ENCODE assay signal across 24 mouse cellular contexts in the genomic region with DNA sequence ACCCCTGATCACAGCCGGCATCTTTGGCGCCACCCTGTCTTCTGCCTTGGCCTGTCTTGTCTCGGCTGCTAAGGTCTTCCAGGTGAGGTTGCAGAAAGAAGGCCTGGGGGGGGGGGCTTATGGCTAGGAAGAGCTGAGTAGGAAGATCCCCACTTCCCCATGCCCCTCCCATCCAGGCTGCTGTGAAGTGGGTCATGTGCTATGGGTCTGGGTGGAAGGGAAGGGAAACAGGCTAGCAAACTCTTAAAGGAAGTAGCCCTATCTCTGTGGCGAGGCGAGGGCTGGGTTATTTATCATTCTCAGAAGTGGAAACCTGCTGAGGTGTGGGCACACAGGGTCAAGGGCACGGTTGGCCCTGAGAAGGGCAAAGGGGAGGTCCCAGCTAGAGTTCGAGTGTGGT. TPM values are rescaled to one million over a fixed set of nuclear protein-coding genes. Genes with fewer than 3 reads are reported as not detected.
A peak's percentile ranks its signal among the peaks of the same experiment; 100 is the strongest.
DNase-seq lines count a peak whose midpoint lies in the region; ATAC-seq and TF ChIP-seq lines count a peak whose summit lies in the region.
"Had no signal": no experiment of that assay in that cellular context is flagged by ENCODE, and none has a peak within 500 bp of the region (broad histone marks: within the 10 kb centered on the region; RNA-seq: fewer than 3 reads in every experiment).

No protein-coding gene starts in this region.

- no peak overlapping the region for H3K9ac ChIP-seq in intestine, postnatal 0 days (ENCODE audit: low read depth, low read length)
- no peak overlapping the region for H3K9ac ChIP-seq in intestine, embryonic 15.5 days
- no peak overlapping the region for H3K9ac ChIP-seq in heart, adult 2 months (ENCODE audit: low read depth, low read length)
- H3K9ac ChIP-seq: embryonic facial prominence, embryonic 12.5 days; forebrain, embryonic 15.5 days; heart, embryonic 13.5 days; hindbrain, embryonic 12.5 days had no signal

- TF ChIP-seq POLR2A in bone marrow macrophage, adult 2 months (IDR thresholded peaks at IDR 0.05; ENCODE audit: borderline replicate concordance, low read depth, low read length) = no peak
- no peak for TF ChIP-seq POLR2A in heart, adult 2 months (IDR thresholded peaks at IDR 0.05; ENCODE audit: insufficient read depth, low read depth, low read length)

- no peaks in the 10 kb centered on the region for H3K79me2 ChIP-seq in heart, adult 2 months (replicated peaks; ENCODE audit: control insufficient read depth, insufficient read depth, low read length)

- peak; percentile 18 for ATAC-seq in intestine, postnatal 0 days
- ATAC-seq in intestine, embryonic 15.5 days = no peak
- ATAC-seq: activated CD4-positive, CD25-positive, alpha-beta regulatory T cell, adult 4 months; forebrain, embryonic 15.5 days; hindbrain, postnatal 0 days; Patski had no signal

- no peaks in the 10 kb centered on the region for H3K36me3 ChIP-seq in intestine, postnatal 0 days (ENCODE audit: control insufficient read depth, insufficient read depth)
- no peaks in the 10 kb centered on the region for H3K36me3 ChIP-seq in intestine, embryonic 15.5 days
- no peaks in the 10 kb centered on the region for H3K36me3 ChIP-seq in megakaryocyte, embryonic 14.5 days (replicated peaks; ENCODE audit: low read length)
- no peaks in the 10 kb centered on the region for H3K36me3 ChIP-seq in heart, adult 2 months (ENCODE audit: control insufficient read depth, insufficient read depth, low read length)
- H3K36me3 ChIP-seq: embryonic facial prominence, embryonic 12.5 days; forebrain, embryonic 15.5 days; heart, embryonic 13.5 days; hindbrain, embryonic 12.5 days had no signal

- H3K4me1 ChIP-seq in intestine, postnatal 0 days (replicated peaks; ENCODE audit: control insufficient read depth, insufficient read depth, low read length) = no peaks in the 10 kb centered on the region
- no peaks in the 10 kb centered on the region for H3K4me1 ChIP-seq in intestine, embryonic 15.5 days (replicated peaks)
- H3K4me1 ChIP-seq in bone marrow macrophage, adult 2 months (ENCODE audit: control insufficient read depth, insufficient read depth, low read length) = peaks cover 13% of the 10 kb centered on the region
- peaks cover 65% of the 10 kb centered on the region for H3K4me1 ChIP-seq in megakaryocyte, embryonic 14.5 days
- peaks cover 4% of the 10 kb centered on the region for H3K4me1 ChIP-seq in heart, adult 2 months (ENCODE audit: control insufficient read depth, insufficient read depth, low read length)
- H3K4me1 ChIP-seq: embryonic facial prominence, embryonic 12.5 days; forebrain, embryonic 15.5 days; hindbrain, embryonic 12.5 days had no signal

- no peak for TF ChIP-seq CTCF in intestine, postnatal 0 days (IDR thresholded peaks at IDR 0.05; ENCODE audit: low read depth)
- no peak for TF ChIP-seq CTCF in bone marrow macrophage, adult 2 months (IDR thresholded peaks at IDR 0.05; ENCODE audit: low read depth, low read length)
- no peak for TF ChIP-seq CTCF in heart, adult 2 months (IDR thresholded peaks at IDR 0.05)

- peak; percentile 28 for DNase-seq in lung, postnatal 36 days
- DNase-seq in lung, postnatal 4 days = no peak
- DNase-seq in frontal cortex, postnatal 25 days (ENCODE audit: low spot score in 2 of 2) = no peak
- no peak for DNase-seq in heart, adult 2 months
- DNase-seq: adrenal gland, adult 2 months; adrenal gland, postnatal 25 days; cerebellum, adult 2 months; cerebellum, postnatal 10 days; gastrocnemius, postnatal 10 days; heart, postnatal 4 days had no signal

- H3K27me3 ChIP-seq in intestine, postnatal 0 days (replicated peaks; ENCODE audit: control insufficient read depth, insufficient read depth, low read length) = no peaks in the 10 kb centered on the region
- no peaks in the 10 kb centered on the region for H3K27me3 ChIP-seq in intestine, embryonic 15.5 days (replicated peaks)
- peaks cover 40% of the 10 kb centered on the region for H3K27me3 ChIP-seq in megakaryocyte, embryonic 14.5 days (replicated peaks)
- H3K27me3 ChIP-seq in heart, adult 2 months (ENCODE audit: control insufficient read depth, insufficient read depth, low read length) = no peaks in the 10 kb centered on the region
- H3K27me3 ChIP-seq: embryonic facial prominence, embryonic 12.5 days; forebrain, embryonic 15.5 days; hindbrain, embryonic 12.5 days; Patski had no signal

- H3K4me3 ChIP-seq in intestine, postnatal 0 days (ENCODE audit: low read depth, low read length) = no peak overlapping the region
- H3K4me3 ChIP-seq in intestine, embryonic 15.5 days (replicated peaks) = no peak overlapping the region
- no peak overlapping the region for H3K4me3 ChIP-seq in bone marrow macrophage, adult 2 months (ENCODE audit: insufficient read depth, low read length)
- H3K4me3 ChIP-seq in megakaryocyte, embryonic 14.5 days (replicated peaks) = peak overlapping the region; percentile 26
- H3K4me3 ChIP-seq in heart, adult 2 months = no peak overlapping the region
- H3K4me3 ChIP-seq: embryonic facial prominence, embryonic 12.5 days; forebrain, embryonic 15.5 days; heart, embryonic 13.5 days; hindbrain, embryonic 12.5 days had no signal

- no peak overlapping the region for H3K27ac ChIP-seq in intestine, postnatal 0 days (ENCODE audit: low read depth, low read length)
- no peak overlapping the region for H3K27ac ChIP-seq in intestine, embryonic 15.5 days
- H3K27ac ChIP-seq in bone marrow macrophage, adult 2 months (ENCODE audit: insufficient read depth, low read depth, low read length) = peak overlapping the region; percentile 20; the same call in 1 of the 2 replicates
- H3K27ac ChIP-seq in heart, adult 2 months = no peak overlapping the region
- H3K27ac ChIP-seq: embryonic facial prominence, embryonic 12.5 days; forebrain, embryonic 15.5 days; heart, embryonic 13.5 days; hindbrain, embryonic 12.5 days; hindbrain, postnatal 0 days had no signal

- H3K9me3 ChIP-seq in intestine, postnatal 0 days (ENCODE audit: control insufficient read depth) = no peaks in the 10 kb centered on the region
- H3K9me3 ChIP-seq in intestine, embryonic 15.5 days = no peaks in the 10 kb centered on the region
- peaks cover 12% of the 10 kb centered on the region for H3K9me3 ChIP-seq in megakaryocyte, embryonic 14.5 days
- H3K9me3 ChIP-seq: embryonic facial prominence, embryonic 12.5 days; forebrain, embryonic 15.5 days; heart, embryonic 13.5 days; hindbrain, embryonic 12.5 days had no signal

- 65% methylated on average over 7 of the region's 7 CpGs for WGBS in intestine, postnatal 0 days
- 75% methylated on average over 7 of the region's 7 CpGs for WGBS in intestine, embryonic 15.5 days
- WGBS in heart, adult 2 months = 63% methylated on average over 7 of the region's 7 CpGs

- no peak overlapping the region for H3K4me2 ChIP-seq in intestine, postnatal 0 days (replicated peaks; ENCODE audit: low read depth)
- H3K4me2 ChIP-seq in intestine, embryonic 15.5 days (replicated peaks) = no peak overlapping the region
- H3K4me2 ChIP-seq: embryonic facial prominence, embryonic 12.5 days; forebrain, embryonic 15.5 days; heart, embryonic 13.5 days; hindbrain, embryonic 12.5 days had no signal

- TF ChIP-seq EP300 in heart, adult 2 months (IDR thresholded peaks at IDR 0.05; ENCODE audit: insufficient read depth, low read depth, low read length) = no peak

- intact Hi-C loops in heart, adult 2 months (cut with DNase I) = no loop called here

RNA-seq across cellular contexts. Expression of a gene that starts 11.8 kb away (rescaled TPM):
- 0.16 TPM in 1 of 2 replicates, not detected in the other for polyA plus RNA-seq in intestine, postnatal 0 days (2015; fragmentation: Nextera tagmentation; extraction: Ambion mirVana)
- 0.06 and 0.10 TPM in 2 replicates for polyA plus RNA-seq in intestine, embryonic 15.5 days (2015; fragmentation: Nextera tagmentation; extraction: Ambion mirVana)
- polyA plus RNA-seq in bone marrow macrophage, adult 2 months (2012; ENCODE audit: insufficient read depth, insufficient read length, missing spikeins) = 1.1 TPM in 1 of 2 replicates, not detected in the other
- polyA plus RNA-seq in megakaryocyte, embryonic 14.5 days (2012; ENCODE audit: insufficient read depth, low replicate concordance) = not detected in 2 replicates
- total RNA-seq in heart, adult 2 months (2021) = under 1 TPM; 0.16 to 0.39 TPM
- polyA plus RNA-seq in heart, adult 2 months (2012; rRNA removed) = 0.20 and 0.39 TPM in 2 replicates
- total RNA-seq: gastrocnemius, postnatal 10 days; MEL had no signal
- polyA plus RNA-seq: activated CD4-positive, CD25-positive, alpha-beta regulatory T cell, adult 4 months; adrenal gland, adult 2 months; C2C12; forebrain, embryonic 11.5 days; forebrain, embryonic 15.5 days; heart, embryonic 13.5 days; hindbrain, embryonic 12.5 days had no signal

RNA-seq across cellular contexts. Expression of a gene that starts 45.4 kb away (rescaled TPM):
- polyA plus RNA-seq in intestine, postnatal 0 days (2015; fragmentation: Nextera tagmentation; extraction: Ambion mirVana) = 135 and 154 TPM in 2 replicates
- polyA plus RNA-seq in intestine, embryonic 15.5 days (2015; fragmentation: Nextera tagmentation; extraction: Ambion mirVana) = 115 and 138 TPM in 2 replicates
- polyA plus RNA-seq in bone marrow macrophage, adult 2 months (2012; ENCODE audit: insufficient read depth, insufficient read length, missing spikeins) = 86.2 and 93.4 TPM in 2 replicates
- polyA plus RNA-seq in megakaryocyte, embryonic 14.5 days (2012; ENCODE audit: insufficient read depth, low replicate concordance) = 188 and 443 TPM in 2 replicates
- 100 to 1,000 TPM; 216 to 349 TPM for total RNA-seq in heart, adult 2 months (2021)
- polyA plus RNA-seq in heart, adult 2 months (2012; rRNA removed) = 272 and 285 TPM in 2 replicates
